Comparison of ENCODE assay signal across 15 mouse cellular contexts in the genomic region with DNA sequence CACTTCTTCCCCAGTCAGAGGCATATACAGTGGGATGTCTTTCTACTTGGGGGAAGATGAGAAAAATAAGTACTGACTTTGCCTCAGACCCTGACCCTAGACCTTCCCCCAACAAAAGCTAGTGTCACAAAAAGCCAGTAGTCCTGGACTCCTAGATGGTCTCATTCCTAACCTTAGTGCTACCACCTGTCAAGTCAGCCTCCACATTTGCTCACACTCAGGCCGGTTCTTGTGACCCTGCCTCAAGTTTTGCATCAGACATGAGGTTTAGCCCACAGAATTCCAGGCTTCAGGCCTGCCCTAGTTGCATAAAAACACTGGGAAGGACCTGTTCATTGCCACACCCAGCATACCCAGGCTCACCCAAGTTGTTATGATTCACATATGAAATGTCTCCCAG.
"Had no signal": no experiment of that assay in that cellular context is flagged by ENCODE, and none has a peak within 500 bp of the region (broad histone marks: within the 10 kb centered on the region; RNA-seq: fewer than 3 reads in every experiment).

No protein-coding gene starts in this region.

- H3K4me3 ChIP-seq: neural tube, embryonic 13.5 days; neural tube, embryonic 15.5 days; stomach, embryonic 15.5 days had no signal

- H3K36me3 ChIP-seq: neural tube, embryonic 13.5 days; neural tube, embryonic 15.5 days; stomach, embryonic 15.5 days had no signal

- H3K27me3 ChIP-seq: neural tube, embryonic 13.5 days; neural tube, embryonic 15.5 days; stomach, embryonic 15.5 days had no signal

- H3K4me2 ChIP-seq: neural tube, embryonic 13.5 days; neural tube, embryonic 15.5 days; stomach, embryonic 15.5 days had no signal

- DNase-seq: retina, postnatal 1 day; right cerebral cortex, adult 18-20 months; right cerebral cortex, postnatal 14 days; right cerebral cortex, postnatal 25 days; right cerebral cortex, postnatal 4 days; spleen, adult 18-20 months; thymus, adult 18-20 months; thymus, adult 2 months; thymus, postnatal 14 days; thymus, postnatal 25 days; thymus, postnatal 36 days; thymus, postnatal 4 days had no signal
